Mouse (Mus musculus): Measurements from ENCODE around the gene Nelfcd.

The Nelfcd gene

GRCm38 (mm10) chr2:174437697-174437982, 22.0 kb downstream of the Nelfcd start:
- no peak for DNase-seq (ENCODE audit: low read depth)

- no peak for DNase-seq (ENCODE audit: low read depth)
Measured at GRCm38 (mm10) chr2:174438181-174438580, 22.6 kb downstream of the Nelfcd start.

- no peak for DNase-seq (ENCODE audit: low read depth)
Measured at GRCm38 (mm10) chr2:174438737-174439449, 23.3 kb downstream of the Nelfcd start, which contains the start of gene Ctsz. Gene Ctsz, minus strand, starts transcription at chr2:174439039.

GRCm38 (mm10) chr2:174439450-174439838, 23.8 kb downstream of the Nelfcd start:
- no peak for DNase-seq (ENCODE audit: low read depth)

GRCm38 (mm10) chr2:174439961-174440360, 24.4 kb downstream of the Nelfcd start:
- no peak for DNase-seq (ENCODE audit: low read depth)

GRCm38 (mm10) chr2:174441898-174442297, 26.3 kb downstream of the Nelfcd start:
- DNase-seq (ENCODE audit: low read depth) = no peak

GRCm38 (mm10) chr2:174442460-174442859, 26.9 kb downstream of the Nelfcd start:
- no peak for DNase-seq (ENCODE audit: low read depth)

GRCm38 (mm10) chr2:174443046-174443445, 27.4 kb downstream of the Nelfcd start:
- no peak for DNase-seq (ENCODE audit: low read depth)

GRCm38 (mm10) chr2:174444359-174444758, 28.8 kb downstream of the Nelfcd start:
- DNase-seq (ENCODE audit: low read depth) = no peak

GRCm38 (mm10) chr2:174445018-174445417, 29.4 kb downstream of the Nelfcd start:
- DNase-seq (ENCODE audit: low read depth) = no peak

- no peak for DNase-seq (ENCODE audit: low read depth)
Measured at GRCm38 (mm10) chr2:174446492-174446891, 30.9 kb downstream of the Nelfcd start.

GRCm38 (mm10) chr2:174446905-174447304, 31.3 kb downstream of the Nelfcd start:
- no peak for DNase-seq (ENCODE audit: low read depth)

- no peak for DNase-seq (ENCODE audit: low read depth)
Measured at GRCm38 (mm10) chr2:174448405-174448804, 32.8 kb downstream of the Nelfcd start.

- DNase-seq (ENCODE audit: low read depth) = no peak
Measured at GRCm38 (mm10) chr2:174450353-174450752, 34.7 kb downstream of the Nelfcd start, which contains the start of gene Tubb1. Gene Tubb1, plus strand, starts transcription at chr2:174450695.

- DNase-seq (ENCODE audit: low read depth) = no peak
Measured at GRCm38 (mm10) chr2:174453681-174454080, 38.1 kb downstream of the Nelfcd start.

GRCm38 (mm10) chr2:174459365-174459764, 43.8 kb downstream of the Nelfcd start:
- no peak for DNase-seq (ENCODE audit: low read depth)

GRCm38 (mm10) chr2:174463370-174463769, 47.8 kb downstream of the Nelfcd start:
- no peak for DNase-seq (ENCODE audit: low read depth)

GRCm38 (mm10) chr2:174463789-174464523, 48.4 kb downstream of the Nelfcd start, which contains the start of gene Atp5e:
Gene Atp5e, minus strand, starts transcription at chr2:174464105.
- DNase-seq (ENCODE audit: low read depth) = peak; percentile 81

GRCm38 (mm10) chr2:174470333-174470732, 54.7 kb downstream of the Nelfcd start:
- no peak for DNase-seq (ENCODE audit: low read depth)

GRCm38 (mm10) chr2:174470786-174471405, 55.3 kb downstream of the Nelfcd start:
- DNase-seq (ENCODE audit: low read depth) = no peak

- DNase-seq (ENCODE audit: low read depth) = no peak
Measured at GRCm38 (mm10) chr2:174472407-174472806, 56.8 kb downstream of the Nelfcd start.

GRCm38 (mm10) chr2:174472818-174473549, 57.4 kb downstream of the Nelfcd start, which contains the start of gene Prelid3b:
Gene Prelid3b, minus strand, starts transcription at chr2:174473081.
- DNase-seq (ENCODE audit: low read depth) = peak; percentile 94
